Mouse (Mus musculus) bone marrow, adult 2 months (tissue): ENCODE results near the gene Lima1. TPM values are rescaled to one million over a fixed set of nuclear protein-coding genes. Genes with fewer than 3 reads are reported as not detected.

ENCODE experiments used
- H3K27ac ChIP-seq: fragments of 200-500 bp; 2 replicates; pipeline ENCODE4 v1.5.1; 2012; ENCODE audit warnings: low read depth, mild to moderate bottlenecking, control low read depth, inconsistent platforms, low read length; ENCODE audit not compliant: control insufficient read depth, poor library complexity, insufficient read depth
- H3K4me1 ChIP-seq: fragments of 200-500 bp; 2 replicates; pipeline ENCODE4 v1.6.1; 2011; ENCODE audit warnings: low read length; ENCODE audit not compliant: control insufficient read depth, insufficient read depth
- H3K4me3 ChIP-seq: fragments of 200-500 bp; replicated peaks from 2 replicates; pipeline ENCODE3; 2011; ENCODE audit warnings: mild to moderate bottlenecking, low read depth, low read length, control low read depth; ENCODE audit not compliant: control insufficient read depth
- CTCF ChIP-seq: fragments of 200-500 bp; IDR thresholded peaks from 2 replicates; pipeline ENCODE4 v1.5.1; 2011; ENCODE audit warnings: low read length, control low read depth; ENCODE audit not compliant: control insufficient read depth, insufficient read depth
- POLR2A ChIP-seq: fragments of 200-500 bp; IDR thresholded peaks from 2 replicates; pipeline ENCODE4 v1.6.1; 2011; ENCODE audit warnings: low read depth, mild to moderate bottlenecking, control low read depth, low read length, borderline replicate concordance; ENCODE audit not compliant: control insufficient read depth
- WGBS: fragments of 180-500 bp; shearing (Covaris S2); methylation state at CpG from one replicate; pipeline ENCODE4 v1.1.7; 2018; 5-methylcytosine and 5-hydroxymethylcytosine counted together
- polyA plus RNA-seq: library from polyadenylated mRNA; stranded (reverse); fragments of >200 nt; gene quantifications from 2 replicates; pipeline ENCODE4 v1.2.4, GENCODE M21; 2011; ENCODE audit warnings: low replicate concordance; ENCODE audit not compliant: missing spikeins, insufficient read depth, insufficient read length

Lima1 gene
- polyA plus RNA-seq, 1 experiment = 6.5 TPM

DNA sequence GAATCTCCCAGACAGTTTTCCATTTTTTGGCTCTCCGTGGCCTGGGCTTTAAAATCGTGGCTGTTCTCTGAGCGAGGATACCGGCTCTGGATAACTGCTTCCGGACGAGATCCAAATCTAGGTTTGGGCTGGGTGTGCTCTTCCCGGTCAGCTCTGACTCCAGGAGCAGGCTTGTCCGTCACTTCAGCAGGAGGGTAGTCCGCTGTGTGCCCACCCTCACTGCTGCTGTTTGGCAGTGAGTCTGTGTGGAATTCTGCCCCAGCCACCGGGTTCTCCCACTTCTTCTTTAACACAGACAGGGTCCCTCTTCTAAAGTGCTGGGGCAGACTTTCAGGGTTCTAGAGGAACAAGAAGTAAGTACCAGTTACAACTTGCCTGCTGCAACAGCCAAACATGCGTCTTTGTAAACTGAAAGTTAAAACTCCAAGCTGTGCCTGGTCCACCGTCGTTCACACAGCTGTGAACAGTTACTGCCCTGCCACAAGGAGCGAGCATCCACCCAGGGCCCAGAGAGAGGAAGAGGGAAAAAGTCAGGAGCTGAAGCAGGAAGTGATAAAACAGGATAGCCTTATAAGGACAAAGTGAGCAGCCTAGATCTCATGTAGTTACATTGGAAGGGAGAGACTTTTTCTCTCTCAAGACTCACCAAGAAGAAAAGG is 55.5 kb downstream of the Lima1 start:
- peaks cover 4% of the 10 kb centered on the region; the same call in 1 of the 2 replicates for H3K4me1 ChIP-seq
- peak overlapping the region; percentile 43; the same call in 1 of the 2 replicates for H3K27ac ChIP-seq
- TF ChIP-seq POLR2A (no peak), CTCF (no peak)
- H3K4me3 ChIP-seq = peak overlapping the region; percentile 74
- 50% methylated on average over 14 of the region's 14 CpGs for WGBS

DNA sequence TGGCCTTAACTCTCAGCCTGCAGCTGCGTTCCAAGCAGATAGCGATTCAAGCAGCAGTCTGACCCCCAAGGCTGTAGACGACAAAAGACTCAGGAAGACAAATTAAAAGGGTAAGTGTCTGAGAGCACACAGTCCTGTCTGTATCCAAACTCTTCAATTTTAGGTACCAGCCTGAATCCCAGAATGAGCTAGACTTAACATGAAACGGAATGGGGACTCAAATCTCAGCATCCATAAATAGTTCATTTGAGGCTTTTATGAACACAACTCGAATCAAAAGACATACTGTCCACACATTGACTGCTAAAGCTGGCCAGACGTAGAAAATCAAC is 56.2 kb downstream of the Lima1 start:
- H3K27ac ChIP-seq = no peak overlapping the region
- TF ChIP-seq CTCF (no peak), POLR2A (no peak)
- 55% methylated on average over 6 of the region's 6 CpGs for WGBS
- H3K4me1 ChIP-seq = peaks cover 6% of the 10 kb centered on the region; the same call in 1 of the 2 replicates
- peak overlapping the region; percentile 54 for H3K4me3 ChIP-seq

DNA sequence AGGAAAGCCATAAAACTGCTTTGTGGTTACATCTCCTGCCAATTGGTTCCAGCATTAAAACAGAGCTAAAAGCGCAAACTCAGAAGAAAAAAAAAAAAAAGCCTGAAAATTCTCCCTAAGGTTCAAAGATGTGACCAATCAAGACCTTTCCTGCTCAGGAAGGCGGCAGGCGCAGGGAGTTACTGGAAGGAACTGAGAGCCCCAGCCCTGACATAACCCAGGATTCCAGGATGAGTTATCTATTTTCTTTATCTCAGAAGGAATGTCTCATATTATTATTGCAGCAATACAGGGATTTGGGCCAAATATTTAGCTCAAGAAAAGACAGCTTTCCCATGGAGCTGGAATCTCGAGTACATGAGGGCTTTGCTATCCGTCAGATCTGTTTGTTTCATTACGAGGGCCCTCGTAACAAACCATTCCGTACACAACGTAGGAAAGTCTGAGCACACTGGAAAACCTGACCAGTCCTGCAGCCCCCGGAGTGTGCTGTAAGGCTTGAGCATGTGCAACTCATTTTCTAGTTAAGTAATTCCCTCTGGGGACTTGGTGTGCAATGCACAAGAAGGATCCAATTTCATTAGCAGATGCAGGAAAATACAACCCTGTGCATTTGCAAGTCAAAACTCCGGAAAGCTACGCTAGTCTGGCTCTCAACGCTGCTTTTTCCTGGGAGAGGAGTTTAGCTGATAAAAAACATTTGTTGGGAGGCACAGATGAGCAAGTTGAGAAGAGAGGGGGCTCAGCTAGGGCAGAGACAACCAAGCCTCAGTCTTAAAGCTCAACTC is 56.7 kb downstream of the Lima1 start:
- Histone ChIP-seq H3K4me3 (peak overlapping the region; percentile 54), H3K4me1 (peaks cover 6% of the 10 kb centered on the region; the same call in 1 of the 2 replicates), H3K27ac (no peak overlapping the region)
- TF ChIP-seq CTCF (no peak), POLR2A (no peak)
- WGBS = 62% methylated on average over 13 of the region's 13 CpGs

DNA sequence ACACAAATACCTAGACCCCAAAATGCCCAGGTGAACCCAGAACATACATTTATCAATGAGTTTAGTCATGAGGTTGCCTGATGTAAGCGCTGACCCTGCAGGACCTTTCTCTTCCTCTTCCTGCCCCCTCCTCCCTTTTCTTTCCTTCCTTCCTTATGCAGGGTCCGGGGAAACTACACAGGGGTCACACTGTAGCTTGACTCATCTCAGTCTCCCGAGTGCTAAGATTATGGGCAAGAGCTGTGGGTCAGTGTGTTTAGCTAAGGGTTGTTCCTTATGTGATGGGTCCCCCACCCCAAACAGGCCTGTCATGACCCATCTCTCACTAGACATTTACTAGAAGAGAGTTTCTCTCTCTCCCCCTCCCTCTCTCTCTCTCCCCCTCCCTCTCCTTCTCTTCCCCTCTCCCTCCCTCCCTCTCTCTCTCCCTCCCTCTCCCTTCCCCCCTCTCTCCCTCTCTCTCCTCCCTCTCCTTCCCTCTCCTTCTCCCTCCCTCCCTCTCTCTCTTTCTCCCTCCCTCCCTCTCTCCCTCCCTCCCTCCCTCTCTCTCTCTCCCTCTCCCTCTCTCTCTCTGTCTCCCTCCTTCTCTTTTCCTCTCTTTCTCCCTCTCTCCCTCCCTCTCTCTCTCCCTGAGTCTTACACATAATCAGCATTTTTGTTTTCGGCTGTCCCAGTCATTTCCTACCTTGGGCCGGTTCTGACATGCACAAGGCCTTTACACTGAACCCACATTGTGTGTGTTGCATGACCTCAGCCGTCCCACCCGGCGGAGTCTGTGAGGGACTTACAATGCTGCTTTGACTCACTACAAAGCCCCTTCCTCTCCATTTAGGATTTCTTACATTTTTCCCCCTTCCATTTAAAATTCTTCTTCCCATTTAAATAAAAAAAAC is 57.7 kb downstream of the Lima1 start:
- no peak overlapping the region for H3K27ac ChIP-seq
- no peak overlapping the region for H3K4me3 ChIP-seq
- H3K4me1 ChIP-seq = peaks cover 4% of the 10 kb centered on the region; the same call in 1 of the 2 replicates
- WGBS = 50% methylated on average over 8 of the region's 8 CpGs
- no peak for TF ChIP-seq POLR2A
- no peak for TF ChIP-seq CTCF

DNA sequence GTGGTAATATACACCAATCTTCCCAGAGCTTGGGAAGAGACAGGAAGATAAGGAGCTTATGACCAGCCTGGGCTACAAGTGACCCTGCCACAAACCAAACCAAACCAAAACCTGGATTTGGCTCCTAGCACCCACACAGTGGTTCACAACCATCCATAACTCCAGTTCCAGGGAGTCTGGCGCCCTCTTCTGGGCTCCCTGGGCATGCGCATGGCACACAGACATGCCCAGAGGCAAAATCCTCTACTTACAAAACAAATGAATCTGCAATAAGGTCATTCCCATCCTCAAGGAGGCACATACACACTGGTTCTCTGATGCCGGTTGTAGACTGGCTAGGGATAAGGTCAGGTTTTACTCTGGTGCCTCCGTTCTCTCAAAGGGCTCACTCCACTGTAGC is 59.3 kb downstream of the Lima1 start:
- 90% methylated on average over 4 of the region's 4 CpGs for WGBS
- Histone ChIP-seq H3K27ac (no peak overlapping the region), H3K4me1 (peaks cover 6% of the 10 kb centered on the region; the same call in 1 of the 2 replicates), H3K4me3 (no peak overlapping the region)
- TF ChIP-seq CTCF (peak; percentile 30; the same call in 1 of the 2 replicates), POLR2A (no peak)

DNA sequence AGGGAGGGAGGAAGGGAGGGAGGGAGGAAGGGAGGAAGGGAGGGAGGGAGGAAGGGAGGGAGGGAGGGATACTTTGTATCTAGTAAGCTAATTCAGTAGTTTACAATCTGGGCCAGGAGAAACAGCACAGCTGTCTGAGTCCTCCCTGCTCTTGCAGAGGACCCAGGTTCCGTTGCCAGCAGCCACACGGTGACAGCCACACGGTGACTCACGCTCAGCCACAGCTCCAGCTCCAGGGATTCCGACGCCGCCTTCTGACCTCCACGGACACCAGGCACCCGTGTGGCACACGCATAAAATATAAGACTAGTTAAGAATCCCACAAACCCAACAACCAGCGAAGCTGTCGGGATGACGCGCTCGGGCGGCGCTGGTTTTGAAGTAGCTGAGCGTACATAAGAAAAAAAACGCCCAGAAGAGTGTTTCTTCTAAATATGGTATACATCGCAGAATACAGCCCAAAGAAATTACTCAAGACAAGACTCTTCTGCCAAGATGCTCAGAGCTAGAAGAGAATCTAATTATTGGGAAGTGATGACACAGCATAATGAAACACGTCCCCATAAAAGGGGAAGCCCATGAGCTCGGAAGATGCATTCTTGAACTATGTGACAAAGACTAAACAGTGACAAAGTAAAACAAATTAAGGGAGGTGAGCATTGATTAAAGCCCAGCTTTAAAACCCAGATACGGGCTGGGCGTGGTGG is 60.5 kb downstream of the Lima1 start:
- TF ChIP-seq POLR2A (no peak), CTCF (no peak)
- peaks cover 6% of the 10 kb centered on the region; the same call in 1 of the 2 replicates for H3K4me1 ChIP-seq
- peak overlapping the region; percentile 77 for H3K27ac ChIP-seq
- peak overlapping the region; percentile 24 for H3K4me3 ChIP-seq
- WGBS = 68% methylated on average over 24 of the region's 24 CpGs

DNA sequence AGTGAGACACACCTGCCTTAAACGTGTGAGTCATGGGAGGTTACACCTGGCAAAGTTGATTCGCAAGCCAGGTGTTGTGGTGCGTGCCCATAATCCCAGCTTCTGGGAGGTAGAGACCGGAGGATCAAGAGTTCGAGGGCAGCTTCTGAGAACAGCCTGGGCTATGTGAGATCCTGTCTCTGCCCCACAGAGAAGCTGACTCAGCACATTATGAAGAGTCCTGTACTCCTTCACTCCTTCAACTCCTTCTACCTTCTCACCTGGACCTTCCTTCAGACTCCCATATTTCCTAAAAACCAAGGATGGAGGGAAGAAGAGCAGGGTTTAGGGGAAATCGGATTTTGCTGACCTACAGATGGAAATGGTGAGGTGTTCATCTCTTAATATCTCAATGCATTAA is 61.6 kb downstream of the Lima1 start:
- TF ChIP-seq CTCF = no peak
- TF ChIP-seq POLR2A = no peak
- H3K4me1 ChIP-seq = peaks cover 6% of the 10 kb centered on the region; the same call in 1 of the 2 replicates
- H3K27ac ChIP-seq = no peak overlapping the region
- WGBS = 89% methylated on average over 6 of the region's 6 CpGs
- no peak overlapping the region for H3K4me3 ChIP-seq

DNA sequence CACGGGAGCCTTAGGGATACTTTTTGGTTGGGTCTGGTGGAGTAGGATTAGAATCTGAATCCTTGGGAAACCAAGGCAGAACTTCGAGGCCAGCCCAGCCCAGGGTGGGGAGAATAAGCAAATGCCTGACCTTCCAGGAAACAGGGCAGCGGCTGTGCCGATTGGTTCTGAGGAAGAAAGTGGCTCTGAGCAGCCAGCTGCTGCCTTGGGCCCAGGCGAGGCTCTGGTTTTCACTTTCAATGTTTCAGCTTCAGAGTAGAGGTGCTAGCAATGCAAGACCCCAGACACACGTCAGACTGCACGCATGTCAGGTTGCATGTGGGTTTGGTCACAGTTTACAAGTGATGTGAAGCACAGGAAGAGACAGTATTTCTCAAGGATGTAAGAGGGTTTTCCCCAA is 63.2 kb downstream of the Lima1 start:
- peaks cover 6% of the 10 kb centered on the region; the same call in 1 of the 2 replicates for H3K4me1 ChIP-seq
- H3K27ac ChIP-seq = no peak overlapping the region
- WGBS = 65% methylated on average over 7 of the region's 7 CpGs
- no peak overlapping the region for H3K4me3 ChIP-seq
- TF ChIP-seq POLR2A (no peak), CTCF (no peak)
